Mouse (Mus musculus): ENCODE data around the gene Basp1.

DNA sequence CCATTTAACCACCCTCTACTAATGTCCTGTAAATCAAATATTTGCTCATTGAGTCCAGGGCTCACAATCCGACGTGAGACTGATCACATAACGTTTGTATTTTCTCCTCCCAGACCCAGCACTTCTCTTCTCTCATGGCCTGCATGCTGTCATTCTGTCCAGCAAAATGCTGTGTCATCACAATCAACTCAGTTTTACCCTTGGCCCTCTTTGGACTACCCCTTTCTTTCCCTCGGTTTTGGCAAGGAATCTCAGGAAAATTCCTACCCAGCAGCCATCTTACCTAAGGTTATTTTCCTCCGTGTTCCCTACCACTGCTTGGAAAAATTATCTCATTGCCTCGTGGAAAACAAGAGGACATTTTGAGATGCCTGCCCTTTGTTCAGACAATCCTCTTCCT is 60.1 kb downstream of the Basp1 start:
- no peak for TF ChIP-seq CTCF (IDR thresholded peaks at IDR 0.05; ENCODE audit: low read depth)
- no peak for TF ChIP-seq EP300 (IDR thresholded peaks at IDR 0.05; ENCODE audit: low read depth)

Data from liver, embryonic 14.5 days (tissue).